Mouse (Mus musculus): ENCODE measurements around the gene Dlx1.

DNA sequence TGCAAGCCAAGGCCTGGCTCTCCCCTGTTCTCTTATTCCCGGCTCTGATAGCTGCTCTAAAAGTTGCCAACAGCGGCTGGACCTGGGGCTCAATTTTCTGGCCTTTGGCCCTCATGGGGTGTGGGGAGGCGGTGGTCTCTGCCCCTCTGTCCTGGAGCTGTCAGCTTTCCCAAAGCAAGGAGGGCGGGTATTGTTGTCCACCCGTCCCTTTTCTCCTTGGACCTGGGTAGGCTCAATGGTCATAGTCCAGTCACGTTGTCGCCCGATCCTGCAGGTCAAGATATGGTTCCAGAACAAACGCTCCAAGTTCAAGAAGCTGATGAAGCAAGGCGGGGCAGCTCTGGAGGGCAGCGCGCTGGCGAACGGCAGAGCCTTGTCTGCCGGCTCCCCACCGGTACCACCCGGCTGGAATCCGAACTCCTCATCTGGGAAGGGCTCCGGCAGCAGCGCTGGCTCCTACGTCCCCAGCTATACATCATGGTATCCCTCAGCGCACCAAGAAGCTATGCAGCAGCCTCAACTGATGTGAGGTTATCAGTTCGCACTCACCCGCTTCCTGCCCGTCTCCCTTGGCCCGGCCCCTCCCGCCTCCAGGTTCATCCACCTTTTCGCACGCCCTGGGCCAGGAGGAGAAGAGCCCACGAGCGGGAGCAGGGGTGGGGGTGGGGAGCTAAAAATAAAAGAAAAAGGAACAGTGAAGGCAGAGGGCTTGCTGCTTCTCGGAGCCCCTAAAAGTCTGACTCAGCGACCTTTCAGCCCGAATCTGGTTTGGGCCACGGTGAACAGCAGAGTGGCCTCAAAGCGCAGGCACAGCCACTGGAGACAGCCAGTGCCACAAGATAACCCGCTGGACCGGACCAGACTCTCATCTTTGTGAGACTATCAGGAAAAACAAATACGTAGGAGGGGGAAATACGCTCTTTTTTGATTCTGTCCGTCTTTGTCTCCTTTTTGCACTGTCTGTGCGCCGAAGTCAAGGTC lies 4.4 kb downstream of the Dlx1 start:
- TF ChIP-seq ZC3H11A (IDR thresholded peaks at IDR 0.05; ENCODE audit: borderline replicate concordance, low read depth, low read length) (no peak), CHD2 (IDR thresholded peaks at IDR 0.05; ENCODE audit: low read depth, low read length) (no peak)
